Mouse (Mus musculus): Measurements from ENCODE around the gene Dnajb4. TPM values are rescaled to one million over a fixed set of nuclear protein-coding genes. Genes with fewer than 3 reads are reported as not detected.
A peak's percentile ranks its signal among the peaks of the same experiment; 100 is the strongest.
"Not testable (repeated sequence)": the region's sequence is repeated elsewhere in the genome, so short reads cannot be mapped to it uniquely, and the experiment has no call there.

The Dnajb4 gene
- total RNA-seq, 2 experiments from 2014 or later = 118 to 137 TPM

- no peak for DNase-seq
Measured at GRCm38 (mm10) chr3:152208096-152208885, 1.8 kb downstream of the Dnajb4 start.

- no peak for DNase-seq
Measured at GRCm38 (mm10) chr3:152207156-152207555, 2.9 kb downstream of the Dnajb4 start.

GRCm38 (mm10) chr3:152204577-152204976 is 5.5 kb downstream of the Dnajb4 start:
- no peak for DNase-seq

- no peak for DNase-seq
Measured at GRCm38 (mm10) chr3:152203996-152204395, 6.1 kb downstream of the Dnajb4 start.

GRCm38 (mm10) chr3:152203411-152203810 is 6.7 kb downstream of the Dnajb4 start:
- no peak for DNase-seq

GRCm38 (mm10) chr3:152202942-152203341 is 7.2 kb downstream of the Dnajb4 start:
- no peak for DNase-seq

GRCm38 (mm10) chr3:152201651-152202050 is 8.5 kb downstream of the Dnajb4 start:
- no peak for DNase-seq

- DNase-seq = no peak
Measured at GRCm38 (mm10) chr3:152201181-152201580, 8.9 kb downstream of the Dnajb4 start.

- DNase-seq = no peak
Measured at GRCm38 (mm10) chr3:152199125-152199524, 11.0 kb downstream of the Dnajb4 start.

GRCm38 (mm10) chr3:152197246-152197645 is 12.9 kb downstream of the Dnajb4 start:
- not testable (repeated sequence) for DNase-seq

GRCm38 (mm10) chr3:152193635-152194097 is 16.4 kb downstream of the Dnajb4 start:
- peak; percentile 93 to 96 for DNase-seq

- no peak for DNase-seq
Measured at GRCm38 (mm10) chr3:152193177-152193576, 16.9 kb downstream of the Dnajb4 start.

GRCm38 (mm10) chr3:152192238-152192931 is 17.7 kb downstream of the Dnajb4 start:
- DNase-seq = peak; percentile 31 to 67

GRCm38 (mm10) chr3:152191791-152192237 is 18.3 kb downstream of the Dnajb4 start:
- DNase-seq = peak; percentile 73 to 77

GRCm38 (mm10) chr3:152190679-152191477 is 19.2 kb downstream of the Dnajb4 start:
- peak; percentile 27 to 60 for DNase-seq

- peak in 1 of 2 experiments; percentile 54 for DNase-seq
Measured at GRCm38 (mm10) chr3:152189306-152189705, 20.8 kb downstream of the Dnajb4 start.

GRCm38 (mm10) chr3:152186106-152186505 is 24.0 kb downstream of the Dnajb4 start:
- DNase-seq = peak in 1 of 2 experiments; percentile 31

GRCm38 (mm10) chr3:152183522-152183921 is 26.6 kb downstream of the Dnajb4 start:
- DNase-seq = no peak

GRCm38 (mm10) chr3:152180624-152181023 is 29.5 kb downstream of the Dnajb4 start:
- no peak for DNase-seq

- no peak for DNase-seq
Measured at GRCm38 (mm10) chr3:152179285-152179684, 30.8 kb downstream of the Dnajb4 start.

GRCm38 (mm10) chr3:152178816-152179215 is 31.3 kb downstream of the Dnajb4 start:
- DNase-seq = no peak

GRCm38 (mm10) chr3:152172322-152172935 is 37.7 kb downstream of the Dnajb4 start:
- no peak for DNase-seq

Measured in heart, adult 18-20 months (tissue).